Mouse (Mus musculus): ENCODE data around the gene Psmd2. TPM values are rescaled to one million over a fixed set of nuclear protein-coding genes. Genes with fewer than 3 reads are reported as not detected.
A peak's percentile ranks its signal among the peaks of the same experiment; 100 is the strongest.

Gene Psmd2
- polyA plus RNA-seq, 1 experiment from 2014 or later: 353 TPM

- H3K4me2 ChIP-seq: peak overlapping the region; percentile 96
- ATAC-seq (replicated peaks; ENCODE audit: low FRiP score): no peak
- no peaks in the 10 kb centered on the region for H3K27me3 ChIP-seq
- H3K36me3 ChIP-seq: peaks cover 26% of the 10 kb centered on the region
- peaks cover 23% of the 10 kb centered on the region for H3K4me1 ChIP-seq
- 25% methylated on average over 6 of the region's 6 CpGs for WGBS
- H3K4me3 ChIP-seq (replicated peaks): peak overlapping the region; percentile 97
- no peaks in the 10 kb centered on the region for H3K9me3 ChIP-seq (replicated peaks)
- peak overlapping the region; percentile 31; the same call in 1 of the 2 replicates for H3K9ac ChIP-seq
- H3K27ac ChIP-seq: peak overlapping the region; percentile 96
Measured at GRCm38 (mm10) chr16:20671886-20672285, 20.4 kb downstream of the Psmd2 start.

- peak overlapping the region; percentile 98 for H3K9ac ChIP-seq
- H3K4me3 ChIP-seq (replicated peaks): peak overlapping the region; percentile 97
- H3K36me3 ChIP-seq: peaks cover 32% of the 10 kb centered on the region
- peak overlapping the region; percentile 96 for H3K27ac ChIP-seq
- H3K4me1 ChIP-seq: peaks cover 28% of the 10 kb centered on the region
- peak overlapping the region; percentile 96 for H3K4me2 ChIP-seq
- ATAC-seq (replicated peaks; ENCODE audit: low FRiP score): peak; percentile 96
- H3K27me3 ChIP-seq: no peaks in the 10 kb centered on the region
- under 1% methylated on average over 35 of the region's 38 CpGs for WGBS
- no peaks in the 10 kb centered on the region for H3K9me3 ChIP-seq (replicated peaks)
Measured at GRCm38 (mm10) chr16:20672500-20672902, 21.0 kb downstream of the Psmd2 start.

- Histone ChIP-seq H3K9me3 (replicated peaks) (no peaks in the 10 kb centered on the region), H3K4me2 (peak overlapping the region; percentile 96), H3K27me3 (no peaks in the 10 kb centered on the region), H3K36me3 (peaks cover 38% of the 10 kb centered on the region), H3K27ac (peak overlapping the region; percentile 96), H3K4me1 (peaks cover 33% of the 10 kb centered on the region), H3K4me3 (replicated peaks) (peak overlapping the region; percentile 97), H3K9ac (peak overlapping the region; percentile 98)
- peak; percentile 83 for ATAC-seq (replicated peaks; ENCODE audit: low FRiP score)
- WGBS: 1% methylated on average over 37 of the region's 78 CpGs
Measured at GRCm38 (mm10) chr16:20672965-20673705, 21.7 kb downstream of the Psmd2 start.

GRCm38 (mm10) chr16:20673706-20674303, 22.4 kb downstream of the Psmd2 start:
- 0 out of 2 replicates have a peak, but pooled peaks have one; percentile 1 for ATAC-seq (replicated peaks; ENCODE audit: low FRiP score)

GRCm38 (mm10) chr16:20675213-20675612, 23.8 kb downstream of the Psmd2 start:
- H3K4me1 ChIP-seq: peaks cover 33% of the 10 kb centered on the region
- H3K9ac ChIP-seq: no peak overlapping the region
- peak overlapping the region; percentile 97; the same call in 1 of the 2 replicates for H3K4me3 ChIP-seq (replicated peaks)
- WGBS: 84% methylated on average over 6 of the region's 6 CpGs
- ATAC-seq (replicated peaks; ENCODE audit: low FRiP score): no peak
- H3K27me3 ChIP-seq: no peaks in the 10 kb centered on the region
- peaks cover 59% of the 10 kb centered on the region for H3K36me3 ChIP-seq
- no peaks in the 10 kb centered on the region for H3K9me3 ChIP-seq (replicated peaks)
- no peak overlapping the region for H3K27ac ChIP-seq
- peak overlapping the region; percentile 96; the same call in 1 of the 2 replicates for H3K4me2 ChIP-seq

More at GRCm38 (mm10) chr16:20673706-20674303, 22.4 kb downstream of the Psmd2 start:
- WGBS: 2% methylated on average over 14 of the region's 14 CpGs
- H3K27ac ChIP-seq: peak overlapping the region; percentile 96
- peak overlapping the region; percentile 98 for H3K9ac ChIP-seq
- peak overlapping the region; percentile 96 for H3K4me2 ChIP-seq
- H3K9me3 ChIP-seq (replicated peaks): no peaks in the 10 kb centered on the region
- H3K27me3 ChIP-seq: no peaks in the 10 kb centered on the region
- peaks cover 33% of the 10 kb centered on the region for H3K4me1 ChIP-seq
- H3K36me3 ChIP-seq: peaks cover 45% of the 10 kb centered on the region
- H3K4me3 ChIP-seq (replicated peaks): peak overlapping the region; percentile 97

GRCm38 (mm10) chr16:20676702-20677101, 25.2 kb downstream of the Psmd2 start:
- Histone ChIP-seq H3K4me3 (replicated peaks) (no peak overlapping the region), H3K27me3 (no peaks in the 10 kb centered on the region), H3K9me3 (replicated peaks) (no peaks in the 10 kb centered on the region), H3K27ac (no peak overlapping the region), H3K9ac (no peak overlapping the region), H3K4me1 (peaks cover 32% of the 10 kb centered on the region), H3K36me3 (peaks cover 74% of the 10 kb centered on the region), H3K4me2 (no peak overlapping the region)
- ATAC-seq (replicated peaks; ENCODE audit: low FRiP score): no peak
- WGBS: 81% methylated on average over 4 of the region's 4 CpGs

- H3K4me3 ChIP-seq (replicated peaks): no peak overlapping the region
- H3K27ac ChIP-seq: no peak overlapping the region
- H3K36me3 ChIP-seq: peaks cover 81% of the 10 kb centered on the region
- WGBS: 83% methylated on average over 5 of the region's 5 CpGs
- H3K4me1 ChIP-seq: peaks cover 27% of the 10 kb centered on the region
- H3K27me3 ChIP-seq: no peaks in the 10 kb centered on the region
- no peak overlapping the region for H3K9ac ChIP-seq
- no peaks in the 10 kb centered on the region for H3K9me3 ChIP-seq (replicated peaks)
- H3K4me2 ChIP-seq: no peak overlapping the region
- no peak for ATAC-seq (replicated peaks; ENCODE audit: low FRiP score)
Measured at GRCm38 (mm10) chr16:20677380-20677779, 25.9 kb downstream of the Psmd2 start.

- Histone ChIP-seq H3K36me3 (peaks cover 88% of the 10 kb centered on the region), H3K4me3 (replicated peaks) (no peak overlapping the region), H3K9ac (no peak overlapping the region), H3K27ac (no peak overlapping the region), H3K4me1 (peaks cover 27% of the 10 kb centered on the region), H3K9me3 (replicated peaks) (no peaks in the 10 kb centered on the region), H3K4me2 (no peak overlapping the region), H3K27me3 (no peaks in the 10 kb centered on the region)
- 80% methylated on average over 10 of the region's 10 CpGs for WGBS
- ATAC-seq (replicated peaks; ENCODE audit: low FRiP score): no peak
Measured at GRCm38 (mm10) chr16:20677974-20678675, 26.7 kb downstream of the Psmd2 start.

GRCm38 (mm10) chr16:20690774-20691173, 39.3 kb downstream of the Psmd2 start:
- Histone ChIP-seq H3K9ac (no peak overlapping the region), H3K4me1 (peaks cover 31% of the 10 kb centered on the region), H3K27me3 (no peaks in the 10 kb centered on the region), H3K27ac (no peak overlapping the region), H3K9me3 (replicated peaks) (no peaks in the 10 kb centered on the region), H3K4me2 (no peak overlapping the region), H3K36me3 (peaks cover 70% of the 10 kb centered on the region), H3K4me3 (replicated peaks) (no peak overlapping the region)
- ATAC-seq (replicated peaks; ENCODE audit: low FRiP score): no peak
- 92% methylated on average over 3 of the region's 3 CpGs for WGBS

- no peak overlapping the region for H3K4me3 ChIP-seq (replicated peaks)
- no peak overlapping the region for H3K4me2 ChIP-seq
- peaks cover 40% of the 10 kb centered on the region for H3K4me1 ChIP-seq
- H3K36me3 ChIP-seq: peaks cover 61% of the 10 kb centered on the region
- H3K9ac ChIP-seq: no peak overlapping the region
- H3K27ac ChIP-seq: no peak overlapping the region
- ATAC-seq (replicated peaks; ENCODE audit: low FRiP score): no peak
- 67% methylated on average over 1 of the region's 1 CpGs for WGBS
- peaks cover 4% of the 10 kb centered on the region; the same call in 1 of the 2 replicates for H3K27me3 ChIP-seq
- H3K9me3 ChIP-seq (replicated peaks): no peaks in the 10 kb centered on the region
Measured at GRCm38 (mm10) chr16:20691617-20692016, 40.2 kb downstream of the Psmd2 start.

GRCm38 (mm10) chr16:20692241-20692965, 41.0 kb downstream of the Psmd2 start:
- H3K27me3 ChIP-seq: peaks cover 4% of the 10 kb centered on the region; the same call in 1 of the 2 replicates
- H3K27ac ChIP-seq: peak overlapping the region; percentile 93; the same call in 1 of the 2 replicates
- H3K36me3 ChIP-seq: peaks cover 53% of the 10 kb centered on the region
- H3K4me2 ChIP-seq: peak overlapping the region; percentile 90; the same call in 1 of the 2 replicates
- WGBS: 44% methylated on average over 16 of the region's 16 CpGs
- no peak for ATAC-seq (replicated peaks; ENCODE audit: low FRiP score)
- peaks cover 40% of the 10 kb centered on the region for H3K4me1 ChIP-seq
- no peak overlapping the region for H3K9ac ChIP-seq
- H3K9me3 ChIP-seq (replicated peaks): no peaks in the 10 kb centered on the region
- H3K4me3 ChIP-seq (replicated peaks): peak overlapping the region; percentile 65
